Mouse (Mus musculus) fat pad, adult 2 months (tissue): ENCODE measurements around the gene Gbf1.

Experiments used
- DNase-seq: peaks from one replicate; pipeline ENCODE4 v3.0.0-alpha.2; 2011; ENCODE audit warnings: low read depth, low spot score; ENCODE audit errors: extremely low read depth

The Gbf1 gene

DNA sequence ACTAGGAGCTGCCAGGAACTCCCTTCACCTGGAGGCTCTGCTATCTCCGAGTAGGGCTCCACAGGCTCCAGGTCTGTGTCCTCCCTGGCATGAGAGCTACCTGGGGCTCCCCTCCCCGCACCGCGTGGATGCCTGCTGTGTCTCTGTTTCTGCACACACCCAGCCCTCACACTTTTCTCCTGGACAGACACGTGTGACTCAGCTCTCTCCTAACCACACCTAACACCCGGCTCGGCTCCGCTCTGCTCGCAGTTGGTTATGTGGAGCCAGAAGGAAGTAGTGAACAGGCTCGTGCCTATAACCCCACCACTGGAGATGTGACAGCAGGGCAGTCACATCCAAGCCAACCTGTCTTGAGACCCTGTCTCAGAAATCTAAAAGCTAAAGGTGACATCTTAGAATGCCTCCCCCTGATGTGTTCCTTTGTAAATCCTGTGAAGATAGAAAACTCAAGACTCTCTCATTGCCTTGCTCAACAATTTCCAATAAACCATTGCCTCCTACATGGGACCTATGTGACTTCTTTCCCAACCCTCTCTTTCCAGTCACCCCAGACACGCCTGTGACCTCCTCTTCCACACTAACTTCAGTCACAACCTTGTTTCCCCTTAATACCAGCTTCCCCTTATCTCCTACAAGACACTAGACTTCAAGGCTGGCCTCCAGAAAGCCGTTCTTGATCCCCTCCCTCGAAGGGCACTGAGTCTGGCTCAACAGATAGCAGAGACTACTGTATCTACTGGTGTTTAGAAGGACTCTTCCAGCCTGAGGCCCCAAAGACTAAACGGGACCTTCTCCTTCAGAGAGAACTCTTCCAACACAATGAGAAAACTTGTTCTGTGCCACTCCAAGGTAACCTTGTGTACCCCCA is 162.8 kb downstream of the Gbf1 start:
- no peak for DNase-seq

DNA sequence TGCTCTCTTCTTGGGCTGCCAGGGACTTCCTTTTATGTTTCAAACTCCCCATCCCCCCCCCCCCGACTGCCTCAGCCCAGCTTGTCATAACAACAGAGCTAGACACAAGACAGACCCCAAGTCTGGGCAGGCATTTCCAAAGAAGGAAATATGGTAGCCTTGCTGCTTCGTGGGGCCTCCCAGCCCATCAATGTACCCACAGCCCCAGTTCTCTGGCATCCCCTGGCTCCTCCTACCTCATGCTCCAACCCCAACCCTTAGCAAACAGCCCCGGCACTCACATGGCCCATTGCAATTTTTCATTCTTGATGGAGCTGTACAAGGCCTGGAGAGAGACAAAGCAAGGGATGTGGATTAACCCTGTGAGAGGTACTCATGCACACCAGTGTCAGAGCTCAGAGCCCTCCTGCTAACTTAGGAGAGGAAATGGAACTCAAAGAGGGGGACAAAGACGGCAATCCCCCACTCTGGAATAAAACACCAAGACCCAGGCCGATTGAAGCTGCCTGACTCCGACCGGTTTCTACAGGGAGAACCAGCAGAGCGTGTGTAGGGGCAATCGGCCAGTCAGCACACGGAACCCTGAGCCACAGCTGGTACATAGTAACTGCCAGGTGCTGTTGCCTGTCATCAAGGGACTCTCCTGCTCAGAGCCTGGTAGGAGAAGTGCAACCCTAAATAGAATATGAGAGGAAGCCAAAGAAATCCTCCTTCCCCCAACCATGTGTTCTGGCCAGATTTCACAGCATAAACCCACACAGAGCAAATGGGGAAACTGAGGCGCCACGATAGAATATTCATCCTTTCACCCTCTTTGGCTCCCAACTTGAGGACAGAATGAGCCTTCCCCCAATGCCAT is 163.7 kb downstream of the Gbf1 start:
- DNase-seq: no peak

DNA sequence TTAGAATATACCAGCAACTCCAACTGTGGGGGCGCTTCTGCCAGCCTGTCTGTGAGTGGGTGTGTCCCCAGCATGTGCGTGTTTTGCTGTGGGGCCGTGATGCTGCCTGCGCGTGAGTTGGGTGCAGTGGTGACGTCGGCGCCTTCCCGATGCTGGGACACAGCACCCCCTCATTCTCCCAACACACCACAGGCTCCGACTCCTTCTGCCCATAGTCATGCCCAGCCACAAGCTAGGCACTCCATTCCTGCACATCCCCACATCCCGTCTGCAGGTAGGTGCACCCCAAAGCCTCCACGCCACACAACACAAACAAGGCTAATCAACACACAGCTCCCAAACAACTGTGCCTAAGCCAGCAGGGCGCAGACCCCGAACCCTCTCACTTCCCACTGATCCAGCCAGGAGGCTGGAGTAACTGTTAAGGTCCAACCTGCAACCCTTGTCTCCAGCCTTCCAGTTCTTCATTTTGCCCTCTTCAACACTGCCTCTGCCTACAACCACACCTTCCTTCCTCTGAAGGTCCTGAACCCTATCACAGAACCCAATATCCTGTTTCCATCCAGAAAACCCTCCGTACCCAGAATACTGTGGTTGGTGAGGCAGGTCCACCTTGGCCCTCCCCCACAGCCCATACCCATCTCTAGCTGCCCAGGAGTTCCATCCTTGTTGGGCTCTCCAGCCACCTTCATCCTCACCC is 164.7 kb downstream of the Gbf1 start:
- no peak for DNase-seq

DNA sequence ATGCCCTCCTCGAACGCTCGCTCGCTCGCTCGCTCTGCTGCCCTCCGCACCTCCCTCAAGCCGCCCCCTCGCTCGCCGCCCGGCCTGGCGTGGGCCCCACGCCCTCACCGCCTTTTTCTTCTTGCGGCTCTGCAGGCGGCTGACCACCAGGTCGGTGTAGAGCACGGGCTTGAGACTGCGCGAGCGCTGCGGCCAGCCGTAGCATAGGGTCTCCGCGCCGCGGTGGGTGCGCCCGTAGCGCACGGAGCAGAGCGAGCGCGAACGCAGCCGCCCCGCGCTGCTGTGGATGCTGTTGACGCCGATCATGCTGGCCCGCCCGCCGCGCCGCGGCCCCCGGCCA is 165.2 kb downstream of the Gbf1 start:
- no peak for DNase-seq

DNA sequence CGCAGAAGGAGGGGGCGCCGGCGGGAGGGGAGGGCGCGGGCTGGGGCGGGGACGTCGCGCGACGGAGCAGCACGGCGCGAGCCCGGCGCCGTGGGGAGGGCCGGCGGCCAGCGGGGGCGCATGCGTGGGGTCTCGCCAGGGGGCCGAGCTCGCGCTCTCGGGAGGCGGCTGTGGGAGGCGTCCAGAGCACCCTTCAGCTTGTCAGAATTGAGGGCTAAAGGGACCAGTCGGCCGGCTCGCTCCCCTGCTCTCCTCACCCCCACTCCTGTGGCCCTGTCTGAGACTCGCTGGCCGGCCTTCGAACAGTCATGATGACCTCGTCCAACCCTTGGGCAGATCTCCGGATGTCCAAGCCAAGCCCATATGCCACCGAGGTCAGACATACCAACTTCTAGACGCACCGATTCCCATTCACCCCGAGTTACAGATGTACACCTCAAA is 165.7 kb downstream of the Gbf1 start:
- no peak for DNase-seq

DNA sequence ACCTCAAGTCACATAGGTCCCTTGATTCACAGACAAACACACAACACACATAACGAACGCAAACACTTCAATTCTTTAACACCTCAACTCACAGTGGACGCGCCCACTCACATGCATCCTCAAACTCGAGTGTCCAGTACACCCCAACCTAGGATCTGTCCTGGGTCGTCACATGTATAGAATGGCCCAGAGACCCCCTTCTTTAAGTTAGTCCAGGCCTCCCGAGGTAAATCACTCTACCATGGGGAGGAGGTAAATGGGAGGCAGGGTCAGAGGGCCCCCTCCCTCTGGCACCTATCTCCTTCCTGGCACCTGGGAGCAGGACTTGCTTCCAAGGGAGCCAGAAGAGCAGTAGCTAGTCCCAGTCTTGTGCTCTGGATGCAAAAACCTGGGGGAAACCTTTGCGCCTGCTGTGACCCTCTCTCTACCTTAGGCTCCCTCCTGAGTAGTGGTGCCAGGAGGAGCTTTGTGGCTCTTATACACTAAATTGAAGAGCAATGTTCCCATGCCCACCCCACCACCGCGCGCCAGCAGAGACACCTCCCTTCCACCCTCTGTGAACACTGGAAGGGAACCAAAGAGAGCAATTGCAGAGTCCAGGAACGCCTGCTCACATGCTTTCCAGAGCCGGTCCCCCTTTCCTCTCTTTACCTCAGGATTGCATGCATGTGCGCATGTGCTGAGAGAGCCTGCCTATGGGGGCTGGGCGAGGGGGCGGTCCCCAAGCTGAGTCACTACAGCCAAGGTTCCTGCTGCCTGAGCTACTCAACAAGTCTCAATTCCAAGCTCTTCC is 166.5 kb downstream of the Gbf1 start:
- no peak for DNase-seq

DNA sequence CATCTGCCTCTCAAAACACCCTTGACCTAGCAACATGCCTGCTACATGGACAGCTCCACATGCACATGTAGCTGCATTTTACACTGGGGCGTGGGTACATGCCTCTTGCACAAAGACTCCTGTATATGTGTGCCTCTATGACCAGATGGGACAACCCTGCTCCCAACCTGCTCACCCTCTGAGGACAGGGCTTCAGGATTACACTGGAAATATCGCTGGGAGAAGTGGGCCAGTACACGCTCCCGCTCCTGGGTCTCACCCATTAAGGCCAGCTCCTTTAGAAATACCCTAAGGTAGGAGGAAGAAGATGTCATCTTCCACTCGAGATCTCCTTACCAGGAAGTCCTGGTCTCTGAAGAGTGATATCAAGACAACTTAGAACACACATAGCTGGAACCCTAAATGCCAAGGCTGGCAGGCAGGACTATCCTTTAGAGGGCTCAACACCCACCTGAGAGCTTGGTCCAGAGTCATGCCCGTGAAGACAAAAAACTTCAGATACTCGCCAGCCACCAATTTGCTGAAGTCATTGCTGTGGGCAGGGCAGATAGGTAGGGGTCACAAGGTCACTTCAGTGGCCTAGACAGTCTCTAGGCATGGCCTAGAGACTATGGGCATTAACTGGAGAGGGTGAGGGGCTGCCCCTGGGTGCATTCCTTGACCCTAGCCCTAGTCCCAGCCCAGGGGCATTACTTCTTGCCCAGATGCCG is 167.9 kb downstream of the Gbf1 start:
- DNase-seq: no peak

DNA sequence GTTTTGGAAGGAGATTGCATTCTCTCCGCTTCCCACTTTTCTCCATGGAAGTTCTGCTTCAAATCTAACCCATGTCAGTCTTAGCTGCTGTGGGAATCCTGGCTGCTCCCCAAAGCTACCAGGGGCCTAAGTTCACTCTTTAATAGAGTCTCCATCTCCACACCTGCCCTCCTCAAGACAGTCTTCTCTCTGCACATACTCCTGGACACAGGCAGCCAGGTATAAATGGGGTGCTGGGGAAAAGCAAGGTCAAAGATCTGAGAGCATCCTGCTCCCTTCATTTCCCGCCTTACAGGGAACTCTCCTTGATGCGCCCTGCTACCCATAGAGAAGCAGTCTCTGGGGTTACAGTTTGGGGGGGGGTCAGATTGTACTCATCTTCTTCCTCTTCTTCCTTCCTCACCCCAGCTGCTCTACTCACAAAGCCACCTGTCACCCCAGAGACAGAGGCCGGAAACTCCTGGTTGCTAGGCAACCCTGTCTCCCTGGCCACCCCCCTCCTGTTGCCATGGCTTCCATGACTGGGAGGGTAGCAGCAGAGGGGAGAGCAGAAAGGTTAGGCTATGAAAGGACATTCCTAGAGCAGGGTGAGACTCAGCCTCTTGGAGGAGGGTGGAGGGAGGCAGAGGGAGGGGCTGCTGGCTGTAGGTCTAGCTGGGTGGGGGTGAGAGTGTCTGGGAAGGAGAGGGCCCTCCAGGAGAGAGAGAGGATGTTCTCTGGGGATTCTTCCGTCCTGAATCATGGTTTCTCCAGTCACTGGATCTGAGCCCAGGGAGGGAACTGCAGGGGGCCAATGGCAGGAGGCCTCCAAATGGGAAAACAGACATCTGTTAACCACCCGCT is 169.0 kb downstream of the Gbf1 start:
- DNase-seq: no peak

DNA sequence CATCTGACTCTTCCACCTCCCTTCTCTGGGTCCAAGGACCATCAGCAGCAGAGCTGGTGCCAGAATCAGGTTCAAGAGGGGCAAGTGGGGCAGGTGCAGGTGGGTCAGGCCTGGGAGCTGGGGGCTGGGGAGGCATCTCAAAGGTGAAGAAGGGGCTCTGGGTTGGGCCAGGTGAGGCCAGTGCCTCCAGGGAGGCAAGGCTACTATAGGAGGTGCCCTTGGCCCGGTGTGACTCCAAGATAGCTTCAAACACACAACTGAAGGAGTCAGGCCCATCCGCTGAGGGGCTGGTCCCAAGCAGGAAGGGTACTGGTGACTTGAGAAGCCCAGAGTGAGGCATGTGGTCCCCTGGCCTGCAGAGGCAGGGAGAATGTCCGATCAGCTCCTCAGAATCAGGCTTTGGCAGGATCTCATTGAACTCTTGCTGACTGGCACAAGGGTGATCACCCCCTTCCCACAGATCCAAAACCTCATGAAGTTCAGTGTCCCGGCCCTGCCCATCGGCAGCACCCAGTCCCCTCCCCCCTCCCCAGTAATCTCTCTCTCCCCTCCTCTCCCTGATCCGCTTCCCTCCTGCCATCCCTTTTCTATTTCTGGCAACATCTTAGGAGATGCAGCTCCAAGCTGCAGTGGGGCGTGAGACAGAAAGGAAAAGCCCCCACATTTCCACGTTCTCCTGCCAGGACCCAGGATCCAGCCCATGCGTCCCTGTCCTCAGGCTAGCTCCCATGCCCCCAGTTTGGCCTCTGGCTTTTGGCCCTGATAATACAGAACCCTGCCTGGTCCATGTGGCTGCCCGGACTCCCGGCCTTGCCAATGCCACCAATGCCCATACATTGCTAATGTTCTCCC is 170.1 kb downstream of the Gbf1 start:
- no peak for DNase-seq

DNA sequence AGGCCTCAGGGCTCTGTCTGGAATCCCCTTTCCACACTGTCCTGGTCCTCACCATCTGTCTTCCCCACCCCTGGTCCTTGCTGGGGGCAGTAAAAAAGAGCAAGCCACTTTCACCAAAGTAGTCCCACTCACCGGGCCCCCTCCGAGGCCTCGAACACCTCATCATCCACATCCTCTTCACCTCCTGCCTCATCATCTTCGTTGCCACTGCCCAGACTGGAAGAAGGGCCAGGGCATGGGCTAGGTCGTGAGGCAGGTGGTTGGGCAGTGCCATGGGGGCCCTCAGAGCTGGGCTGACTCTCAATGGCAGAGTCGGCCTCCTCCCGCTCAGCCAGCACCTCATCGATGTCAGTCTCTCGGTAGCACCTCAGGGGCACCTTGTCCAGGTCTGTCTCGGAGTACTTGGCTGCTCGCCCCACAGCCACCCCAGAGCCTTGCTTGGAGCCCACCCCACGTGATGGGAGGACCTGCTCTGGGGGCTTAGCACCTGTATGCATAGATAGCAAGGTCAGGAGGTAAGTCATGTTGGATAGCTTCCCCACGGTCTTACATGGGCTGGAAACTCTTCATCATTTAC is 170.8 kb downstream of the Gbf1 start:
- no peak for DNase-seq

DNA sequence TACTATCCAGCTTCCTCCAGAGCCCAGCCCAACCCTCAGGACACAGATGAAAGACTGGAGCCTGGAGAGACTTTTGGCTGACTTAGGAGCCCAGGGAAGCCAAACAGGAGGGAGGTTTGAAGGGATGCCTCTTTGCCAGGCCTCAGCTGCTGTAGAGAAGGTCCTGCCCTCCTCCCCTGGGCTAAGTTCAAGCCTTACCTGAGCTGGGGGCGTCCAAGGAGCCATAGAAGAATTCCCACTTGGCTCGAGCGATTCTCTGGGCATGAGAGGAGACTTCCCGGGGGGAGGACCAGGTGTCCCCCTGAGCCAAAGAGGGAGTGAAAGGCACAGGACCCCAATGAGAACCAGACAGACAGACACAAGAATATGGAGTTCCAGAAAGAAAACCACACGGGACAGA is 171.4 kb downstream of the Gbf1 start:
- no peak for DNase-seq

DNA sequence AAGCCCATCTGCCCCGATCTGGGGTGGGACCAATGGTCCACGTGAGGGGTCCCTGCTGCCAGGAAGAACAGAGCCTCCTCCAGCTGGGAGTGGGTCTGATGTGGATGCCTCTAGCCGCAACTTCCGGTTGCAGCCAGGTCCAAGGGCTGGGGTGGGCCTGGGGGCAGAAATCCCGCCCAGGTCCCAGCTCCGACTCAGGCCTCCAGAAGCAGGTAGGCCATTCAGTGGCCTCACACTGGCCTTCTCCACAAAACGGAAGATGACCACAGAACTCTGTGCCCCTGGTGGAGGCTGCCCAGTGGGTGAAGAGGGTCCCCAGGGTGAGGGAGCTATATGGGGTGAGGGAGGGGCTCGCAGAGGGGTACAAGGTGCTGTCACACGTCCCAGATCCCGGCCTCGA is 172.1 kb downstream of the Gbf1 start:
- no peak for DNase-seq

DNA sequence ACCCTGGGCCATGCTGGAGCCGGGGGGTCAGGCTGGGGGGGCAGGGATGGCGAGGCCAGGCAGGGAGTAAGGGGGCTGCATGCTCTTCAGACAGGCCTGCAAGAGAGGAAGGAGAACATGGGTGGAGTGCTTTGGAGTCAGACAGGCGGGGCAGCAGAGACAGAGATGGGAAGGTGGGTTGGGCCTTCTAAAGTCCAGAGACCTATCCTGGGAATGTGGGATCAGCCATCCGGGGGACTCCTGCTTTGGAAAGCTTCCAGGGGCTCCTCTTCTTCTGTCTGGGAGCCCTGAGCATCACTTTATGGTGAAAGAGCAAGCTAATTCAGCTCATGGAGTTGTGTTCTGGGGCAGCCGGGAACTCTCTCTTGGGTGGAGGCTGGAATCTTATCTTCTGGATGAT is 172.6 kb downstream of the Gbf1 start:
- DNase-seq: no peak

DNA sequence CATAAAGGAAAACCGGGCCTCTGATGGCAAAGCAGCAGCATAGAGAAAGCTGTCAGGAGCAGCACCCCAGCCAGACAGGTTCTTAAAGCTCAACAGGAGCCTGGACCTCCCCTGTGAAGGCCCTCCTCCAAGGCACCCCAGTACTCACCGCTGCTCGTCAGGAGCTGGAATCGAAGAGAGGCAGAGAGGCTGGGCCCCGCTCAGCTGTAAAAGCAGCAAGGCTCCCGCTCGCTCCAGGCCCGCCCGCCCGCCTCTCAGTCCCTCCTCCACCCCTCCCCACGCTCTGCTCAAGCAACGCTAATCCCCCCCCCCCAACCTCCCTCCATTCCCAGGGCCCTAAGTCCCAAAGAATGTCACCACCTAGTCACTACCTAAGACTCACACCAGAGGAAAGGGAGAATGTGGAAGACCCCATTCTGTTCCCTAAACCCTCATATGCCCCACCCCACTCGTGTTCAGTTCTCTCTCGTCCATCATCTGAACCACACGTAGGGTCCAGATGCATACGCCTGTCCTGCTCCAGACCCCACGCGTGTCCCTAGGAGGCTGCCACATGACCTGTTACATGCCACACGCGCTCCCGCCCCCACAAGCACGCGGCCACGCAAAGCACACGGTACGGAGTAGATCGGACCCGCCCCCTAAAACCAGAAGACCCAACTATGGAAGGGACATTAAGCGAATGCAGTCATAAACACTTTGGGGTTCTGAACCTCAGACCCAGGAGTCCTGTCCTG is 173.9 kb downstream of the Gbf1 start:
- no peak for DNase-seq

DNA sequence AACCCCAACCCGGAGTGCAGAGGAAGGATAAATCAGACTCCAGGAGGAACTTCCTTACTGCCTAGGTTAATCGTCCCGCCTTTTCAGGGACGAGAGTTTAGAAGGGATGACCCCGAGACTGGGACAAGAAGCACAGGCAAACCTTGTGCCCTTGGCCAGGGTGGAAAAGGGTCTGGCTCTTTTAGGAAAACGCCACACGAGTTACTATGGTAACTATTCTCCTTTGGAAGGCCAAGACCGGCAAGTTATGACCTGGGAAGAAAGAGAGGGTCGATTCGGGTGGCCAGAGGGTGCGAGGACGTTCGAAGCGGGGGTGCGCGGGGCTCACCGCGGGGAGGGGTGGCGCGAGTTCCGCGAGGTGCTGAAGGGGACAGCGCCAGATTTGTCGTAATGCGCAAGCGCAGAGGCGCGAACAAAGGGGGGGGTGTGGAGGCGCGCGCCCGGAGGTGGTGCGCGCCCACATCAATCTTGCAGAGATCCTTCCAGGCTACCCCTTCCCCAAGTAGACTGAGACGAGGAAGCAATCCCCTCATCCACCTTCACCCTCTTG is 174.5 kb downstream of the Gbf1 start, which contains the start of gene Psd:
Gene Psd, minus strand, starts transcription at position 401 of the 550 bp plus-strand sequence.
- DNase-seq: no peak

DNA sequence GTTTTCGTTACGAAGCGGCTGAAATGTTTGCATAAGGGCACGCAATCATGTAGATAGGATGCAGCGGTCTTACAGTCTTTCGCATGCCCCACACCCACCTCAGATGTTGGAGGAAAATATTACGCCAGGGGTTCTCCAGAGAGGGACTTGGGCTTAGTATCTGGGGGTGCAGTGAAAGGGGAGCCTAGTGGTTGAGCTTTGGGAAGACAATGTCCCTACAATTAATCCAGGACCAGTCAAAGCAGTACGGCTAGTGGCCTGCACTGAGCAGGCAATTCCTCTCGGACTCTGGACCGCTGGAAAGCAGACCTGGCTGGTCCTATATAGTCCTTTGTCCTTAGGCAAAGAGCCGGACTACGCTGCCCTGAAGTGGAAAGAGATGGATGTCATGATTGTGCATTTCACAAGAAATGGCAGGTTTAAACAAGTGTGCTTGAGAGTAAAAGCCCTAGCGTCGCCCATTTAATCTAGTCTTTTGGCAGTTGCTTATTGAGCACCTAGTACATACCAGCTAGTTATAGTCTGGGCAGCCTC is 175.3 kb downstream of the Gbf1 start:
- no peak for DNase-seq
